Mouse (Mus musculus) cortical plate, adult 2 months (tissue): ENCODE measurements at regions not wholly inside any gene's neighbourhood (a gene's known extent, or its start where the extent isn't known, plus 50 kb on each side); places are given as distances from the start of the nearest gene placed in this dataset.

Experiments
- H3K27ac ChIP-seq: fragments of 200-500 bp; 2 replicates; pipeline ENCODE4 v1.5.1; 2012; ENCODE audit warnings: low read length, control low read depth, inconsistent platforms; ENCODE audit not compliant: insufficient read depth
- H3K4me1 ChIP-seq: fragments of 200-500 bp; 2 replicates; pipeline ENCODE4 v1.6.1; 2011; ENCODE audit warnings: low read length; ENCODE audit not compliant: control insufficient read depth, insufficient read depth
- H3K4me3 ChIP-seq: fragments of 200-500 bp; 2 replicates; pipeline ENCODE4 v1.5.1; 2011; ENCODE audit warnings: mild to moderate bottlenecking, low read length, control low read depth; ENCODE audit not compliant: insufficient read depth
- CTCF ChIP-seq: fragments of 200-500 bp; IDR thresholded peaks from 2 replicates; pipeline ENCODE4 v1.5.1; 2011; ENCODE audit warnings: mild to moderate bottlenecking, control low read depth, low read length; ENCODE audit not compliant: insufficient read depth; ENCODE audit errors: extremely low read depth
- POLR2A ChIP-seq: fragments of 200-500 bp; IDR thresholded peaks from 2 replicates; pipeline ENCODE4 v1.6.1; 2011; ENCODE audit warnings: mild to moderate bottlenecking, low read length, control low read depth; ENCODE audit not compliant: insufficient read depth; ENCODE audit errors: extremely low read depth

- no peak overlapping the region for H3K27ac ChIP-seq
- H3K4me3 ChIP-seq = no peak overlapping the region
- no peaks in the 10 kb centered on the region for H3K4me1 ChIP-seq
- no peak for TF ChIP-seq CTCF
- TF ChIP-seq POLR2A = no peak
Observed at GRCm38 (mm10) chr1:154010681-154011080, 110.7 kb upstream of the Teddm2 start.

DNA sequence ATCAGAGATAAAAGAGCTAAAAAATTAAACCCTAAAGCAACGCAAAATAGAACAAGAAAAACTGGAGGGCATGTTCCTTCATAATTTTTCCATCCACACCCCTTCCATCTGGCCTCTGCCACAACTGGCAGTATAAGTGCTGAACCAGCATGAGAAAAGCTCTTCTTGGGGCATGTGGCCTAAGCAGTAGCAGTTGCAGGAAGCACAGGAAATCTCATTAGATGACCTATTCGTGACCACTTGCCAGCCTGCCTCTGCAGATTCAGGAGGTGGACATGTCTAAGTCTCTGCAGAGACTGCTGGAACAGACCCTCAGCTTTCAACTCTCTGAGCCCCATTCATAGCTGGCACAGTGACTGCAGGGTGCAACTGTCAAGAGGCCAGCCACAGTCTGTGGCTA, 116.5 kb upstream of the Teddm2 start:
- H3K4me3 ChIP-seq = no peak overlapping the region
- no peak overlapping the region for H3K27ac ChIP-seq
- TF ChIP-seq CTCF (no peak), POLR2A (no peak)
- H3K4me1 ChIP-seq = no peaks in the 10 kb centered on the region

- H3K4me3 ChIP-seq = no peak overlapping the region
- TF ChIP-seq CTCF = no peak
- no peak for TF ChIP-seq POLR2A
- H3K27ac ChIP-seq = no peak overlapping the region
- H3K4me1 ChIP-seq = no peaks in the 10 kb centered on the region
Observed at GRCm38 (mm10) chr1:154018241-154018640, 118.2 kb upstream of the Teddm2 start.

DNA sequence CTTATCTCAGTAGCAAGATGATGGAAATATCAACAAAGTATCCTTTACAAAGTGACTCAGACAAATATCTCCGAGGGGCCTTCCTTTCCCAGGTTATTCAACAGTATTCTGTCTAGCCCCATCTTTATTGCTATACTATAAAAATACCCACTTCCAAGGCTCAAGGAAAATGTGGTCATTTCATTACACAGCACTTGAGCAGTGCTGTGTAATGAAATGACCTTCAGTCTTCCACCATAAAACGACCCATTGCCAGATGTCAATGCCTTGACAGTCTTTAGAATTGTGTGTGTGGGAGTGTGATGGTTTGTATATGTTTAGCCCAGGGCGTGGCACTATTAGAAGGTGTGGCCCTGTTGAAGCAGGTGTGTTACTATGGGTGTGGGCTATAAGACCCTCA, 124.3 kb upstream of the Teddm2 start:
- no peak for TF ChIP-seq CTCF
- TF ChIP-seq POLR2A = no peak
- Histone ChIP-seq H3K27ac (no peak overlapping the region), H3K4me1 (no peaks in the 10 kb centered on the region), H3K4me3 (no peak overlapping the region)

GRCm38 (mm10) chr1:154027303-154027702, 127.3 kb upstream of the Teddm2 start:
- TF ChIP-seq CTCF = no peak
- no peak for TF ChIP-seq POLR2A
- no peak overlapping the region for H3K27ac ChIP-seq
- H3K4me3 ChIP-seq = no peak overlapping the region
- no peaks in the 10 kb centered on the region for H3K4me1 ChIP-seq

- Histone ChIP-seq H3K27ac (no peak overlapping the region), H3K4me3 (no peak overlapping the region), H3K4me1 (no peaks in the 10 kb centered on the region)
- no peak for TF ChIP-seq CTCF
Observed at GRCm38 (mm10) chr1:154029826-154030225, 129.8 kb upstream of the Teddm2 start.

GRCm38 (mm10) chr1:154032669-154033099, 132.7 kb upstream of the Teddm2 start:
- Histone ChIP-seq H3K27ac (0 out of 2 replicates have a peak overlapping the region, but pooled peaks have one; percentile 1), H3K4me3 (0 out of 2 replicates have a peak overlapping the region, but pooled peaks have one; percentile 1), H3K4me1 (no peaks in the 10 kb centered on the region)
- TF ChIP-seq CTCF (peak; percentile 76), POLR2A (no peak)

GRCm38 (mm10) chr1:154033958-154034606, 134.1 kb upstream of the Teddm2 start:
- TF ChIP-seq POLR2A (no peak), CTCF (no peak)
- H3K27ac ChIP-seq = peak overlapping the region; percentile 57

DNA sequence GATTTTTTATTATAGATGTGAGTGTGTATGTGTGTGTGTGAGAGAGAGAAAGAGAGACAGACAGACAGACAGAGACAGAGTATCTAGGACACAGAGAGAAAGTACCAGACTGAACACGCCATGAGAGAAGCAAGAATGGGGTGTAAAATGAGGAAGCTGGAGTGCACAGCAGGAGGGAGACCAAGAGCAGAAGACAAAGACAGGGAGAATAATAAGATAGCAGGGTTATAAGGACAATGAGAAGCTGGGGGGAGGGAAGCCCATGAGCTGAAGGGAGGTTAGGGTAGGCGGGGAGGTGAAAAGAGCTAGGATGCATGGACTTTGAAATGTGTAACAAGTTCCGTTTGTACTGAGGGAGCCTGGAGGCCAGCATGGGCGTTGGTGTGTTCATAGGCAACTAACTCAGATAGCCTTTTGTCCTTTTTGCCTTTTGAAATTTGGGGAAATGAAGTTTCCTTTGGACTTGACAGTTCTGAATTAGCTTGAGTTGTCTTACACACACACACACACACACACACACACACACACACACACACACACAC, 136.8 kb upstream of the Teddm2 start:
- TF ChIP-seq CTCF (no peak), POLR2A (no peak)
- no peak overlapping the region for H3K4me3 ChIP-seq
- no peaks in the 10 kb centered on the region for H3K4me1 ChIP-seq
- H3K27ac ChIP-seq = no peak overlapping the region

More at GRCm38 (mm10) chr1:154033958-154034606, 134.1 kb upstream of the Teddm2 start:
- Histone ChIP-seq H3K4me3 (no peak overlapping the region), H3K4me1 (no peaks in the 10 kb centered on the region)

DNA sequence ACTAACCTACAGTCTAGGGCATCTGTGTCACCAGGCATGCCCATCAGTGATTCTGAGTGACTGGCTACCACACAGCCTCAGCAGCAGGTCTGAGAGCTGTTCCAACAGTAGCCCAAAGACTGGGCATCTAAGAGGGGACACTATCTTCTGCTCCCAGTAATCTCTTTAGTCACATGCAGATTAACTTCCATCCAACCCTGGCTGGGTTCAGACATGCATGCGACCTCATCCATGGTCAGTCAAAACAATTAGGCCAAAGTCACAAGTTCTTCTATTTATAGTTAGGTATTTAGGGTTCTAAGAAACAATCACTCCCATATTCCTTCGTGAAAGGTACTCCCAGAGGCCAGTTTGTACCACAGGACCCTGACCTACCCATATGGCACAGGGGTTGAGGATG, 138.2 kb upstream of the Teddm2 start:
- Histone ChIP-seq H3K4me1 (no peaks in the 10 kb centered on the region), H3K4me3 (no peak overlapping the region), H3K27ac (no peak overlapping the region)
- TF ChIP-seq CTCF (no peak), POLR2A (no peak)
